Mouse (Mus musculus) cortical plate, adult 2 months (tissue): ENCODE measurements around the gene Ccnq.

Experiments used
- CTCF ChIP-seq: fragments of 200-500 bp; IDR thresholded peaks from 2 replicates; pipeline ENCODE4 v1.5.1; 2011; ENCODE audit warnings: mild to moderate bottlenecking, control low read depth, low read length; ENCODE audit not compliant: insufficient read depth; ENCODE audit errors: extremely low read depth
- POLR2A ChIP-seq: fragments of 200-500 bp; IDR thresholded peaks from 2 replicates; pipeline ENCODE4 v1.6.1; 2011; ENCODE audit warnings: mild to moderate bottlenecking, low read length, control low read depth; ENCODE audit not compliant: insufficient read depth; ENCODE audit errors: extremely low read depth

- TF ChIP-seq CTCF (no peak), POLR2A (no peak)
Observed at GRCm38 (mm10) chr11:78717655-78718054, 33.9 kb downstream of the Ccnq start.
